Mouse (Mus musculus) kidney, adult 18-20 months (tissue): ENCODE results near the gene Myh7.
"Not testable (repeated sequence)": the region's sequence is repeated elsewhere in the genome, so short reads cannot be mapped to it uniquely, and the experiment has no call there.

ENCODE experiments used
- DNase-seq: peaks from one replicate; pipeline ENCODE4 v3.0.0; 2021

The Myh7 gene

GRCm38 (mm10) chr14:55003878-55004855 lies 9.7 kb upstream of the Myh7 start:
- no peak for DNase-seq

- DNase-seq: no peak
These were observed 8.3 kb upstream of the Myh7 start for GRCm38 (mm10) chr14:55002687-55003120.

- DNase-seq: no peak
These were observed 7.7 kb upstream of the Myh7 start for GRCm38 (mm10) chr14:55001938-55002686.

GRCm38 (mm10) chr14:55001446-55001845 lies 7.0 kb upstream of the Myh7 start:
- DNase-seq: no peak

- no peak for DNase-seq
These were observed 6.4 kb upstream of the Myh7 start for GRCm38 (mm10) chr14:55000814-55001213.

GRCm38 (mm10) chr14:54999868-55000267 lies 5.4 kb upstream of the Myh7 start:
- DNase-seq: not testable (repeated sequence)

GRCm38 (mm10) chr14:54998680-54999079 lies 4.3 kb upstream of the Myh7 start:
- no peak for DNase-seq

- no peak for DNase-seq
These were observed 2.9 kb upstream of the Myh7 start for GRCm38 (mm10) chr14:54997297-54997696.

GRCm38 (mm10) chr14:54996793-54997192 lies 2.4 kb upstream of the Myh7 start:
- DNase-seq: no peak

- no peak for DNase-seq
These were observed 1.2 kb upstream of the Myh7 start for GRCm38 (mm10) chr14:54995457-54996138.

GRCm38 (mm10) chr14:54994869-54995186 lies 402 bp upstream of the Myh7 start:
- no peak for DNase-seq

- DNase-seq: no peak
These were observed 790 bp downstream of the Myh7 start for GRCm38 (mm10) chr14:54993636-54994035.

GRCm38 (mm10) chr14:54992196-54992595 lies 2.2 kb downstream of the Myh7 start:
- no peak for DNase-seq

GRCm38 (mm10) chr14:54989886-54990441 lies 4.5 kb downstream of the Myh7 start:
- DNase-seq: no peak

GRCm38 (mm10) chr14:54988882-54989281 lies 5.5 kb downstream of the Myh7 start:
- no peak for DNase-seq

- not testable (repeated sequence) for DNase-seq
These were observed 6.0 kb downstream of the Myh7 start for GRCm38 (mm10) chr14:54988350-54988874.

- DNase-seq: no peak
These were observed 12.5 kb downstream of the Myh7 start for GRCm38 (mm10) chr14:54981934-54982333.

- no peak for DNase-seq
These were observed 15.8 kb downstream of the Myh7 start for GRCm38 (mm10) chr14:54978664-54979063.

- no peak for DNase-seq
These were observed 17.8 kb downstream of the Myh7 start, which contains the start of gene Gm17428 for GRCm38 (mm10) chr14:54976633-54977032. TSS of gene Gm17428 (plus strand) at chr14:54976933.

- no peak for DNase-seq
These were observed 20.2 kb downstream of the Myh7 start for GRCm38 (mm10) chr14:54974068-54974791.

- DNase-seq: not testable (repeated sequence)
These were observed 21.6 kb downstream of the Myh7 start for GRCm38 (mm10) chr14:54972786-54973185.

GRCm38 (mm10) chr14:54968344-54968743 lies 26.1 kb downstream of the Myh7 start:
- no peak for DNase-seq
